Mouse (Mus musculus): Measurements from ENCODE around the gene Ttc7b.

Ttc7b gene

GRCm38 (mm10) chr12:100445271-100445670 is 75.4 kb downstream of the Ttc7b start:
- DNase-seq: no peak

- DNase-seq: no peak
Observed at GRCm38 (mm10) chr12:100444671-100445165, 75.9 kb downstream of the Ttc7b start.

- no peak for DNase-seq
Observed at GRCm38 (mm10) chr12:100443452-100443851, 77.2 kb downstream of the Ttc7b start.

- no peak for DNase-seq
Observed at GRCm38 (mm10) chr12:100441609-100442008, 79.0 kb downstream of the Ttc7b start.

GRCm38 (mm10) chr12:100439883-100440282 is 80.7 kb downstream of the Ttc7b start:
- DNase-seq: no peak

GRCm38 (mm10) chr12:100439145-100439755 is 81.4 kb downstream of the Ttc7b start:
- no peak for DNase-seq

GRCm38 (mm10) chr12:100438509-100438908 is 82.1 kb downstream of the Ttc7b start:
- DNase-seq: no peak

- DNase-seq: peak; percentile 78
Observed at GRCm38 (mm10) chr12:100437862-100438261, 82.8 kb downstream of the Ttc7b start.

- DNase-seq: no peak
Observed at GRCm38 (mm10) chr12:100435763-100436162, 84.9 kb downstream of the Ttc7b start.

- DNase-seq: no peak
Observed at GRCm38 (mm10) chr12:100431830-100432229, 88.8 kb downstream of the Ttc7b start.

GRCm38 (mm10) chr12:100429414-100430114 is 91.1 kb downstream of the Ttc7b start:
- peak; percentile 63 for DNase-seq

- no peak for DNase-seq
Observed at GRCm38 (mm10) chr12:100428183-100428582, 92.4 kb downstream of the Ttc7b start.

GRCm38 (mm10) chr12:100426212-100426611 is 94.4 kb downstream of the Ttc7b start:
- no peak for DNase-seq

- DNase-seq: no peak
Observed at GRCm38 (mm10) chr12:100425028-100425427, 95.6 kb downstream of the Ttc7b start.

GRCm38 (mm10) chr12:100422286-100422820 is 98.3 kb downstream of the Ttc7b start:
- no peak for DNase-seq

GRCm38 (mm10) chr12:100421538-100421937 is 99.1 kb downstream of the Ttc7b start:
- DNase-seq: peak; percentile 84

GRCm38 (mm10) chr12:100420903-100421302 is 99.7 kb downstream of the Ttc7b start:
- DNase-seq: no peak

GRCm38 (mm10) chr12:100419946-100420874 is 100.4 kb downstream of the Ttc7b start:
- no peak for DNase-seq

GRCm38 (mm10) chr12:100415802-100416201 is 104.8 kb downstream of the Ttc7b start:
- peak; percentile 64 for DNase-seq

- no peak for DNase-seq
Observed at GRCm38 (mm10) chr12:100414717-100415398, 105.8 kb downstream of the Ttc7b start.

GRCm38 (mm10) chr12:100408714-100409113 is 111.9 kb downstream of the Ttc7b start:
- DNase-seq: no peak

GRCm38 (mm10) chr12:100408143-100408542 is 112.5 kb downstream of the Ttc7b start:
- no peak for DNase-seq
